Mouse (Mus musculus) brain, embryonic 14.5 days (tissue): ENCODE results near the gene Ccdc39.

Experiments
- CTCF ChIP-seq: fragments of 200-500 bp; IDR thresholded peaks from 2 replicates; pipeline ENCODE4 v1.5.1; 2012; ENCODE audit warnings: inconsistent platforms, mild to moderate bottlenecking, moderate library complexity, borderline replicate concordance; ENCODE audit not compliant: insufficient read depth, insufficient read length; ENCODE audit errors: extremely low read depth
- POLR2A ChIP-seq: fragments of 200-500 bp; IDR thresholded peaks from 2 replicates; pipeline ENCODE4 v1.6.1; 2012; ENCODE audit warnings: mild to moderate bottlenecking, inconsistent platforms, borderline replicate concordance; ENCODE audit not compliant: poor library complexity, insufficient read depth, insufficient read length, severe bottlenecking; ENCODE audit errors: extremely low read depth

DNA sequence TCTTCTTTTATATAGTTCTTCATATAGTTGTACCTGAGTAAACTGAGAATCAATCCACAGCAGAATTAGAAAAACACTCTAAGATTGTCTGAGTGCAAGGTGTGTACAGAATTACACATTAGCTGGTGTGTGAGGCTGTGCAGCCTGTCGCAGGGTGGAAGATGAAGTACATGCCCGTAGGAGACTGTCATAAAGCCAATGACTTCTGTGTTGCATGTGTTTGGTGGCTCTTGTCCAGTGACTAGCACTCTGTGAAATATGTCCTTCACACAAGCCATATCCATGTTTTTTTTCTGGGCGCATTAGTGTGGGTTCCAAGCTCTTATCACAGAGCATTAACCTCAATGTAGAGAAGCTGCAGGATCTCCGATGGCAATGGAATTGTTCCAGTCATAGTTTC lies 6.7 kb upstream of the Ccdc39 start:
- TF ChIP-seq CTCF (no peak), POLR2A (no peak)
